Mouse (Mus musculus) stomach, embryonic 16.5 days (tissue): Measurements from ENCODE around the gene Tenm3. TPM values are rescaled to one million over a fixed set of nuclear protein-coding genes. Genes with fewer than 3 reads are reported as not detected.

ENCODE experiments used
- ATAC-seq: fragments of 200-750 bp; cut with Nextera tagmentation; 2 replicates; pipeline ENCODE4 v1.8.0; 2017; ENCODE audit warnings: moderate number of reproducible peaks, moderate TSS enrichment; ENCODE audit not compliant: insufficient read depth, low FRiP score
- H3K27ac ChIP-seq: fragments of 300-500 bp; sonication (generic); 2 replicates; pipeline ENCODE4 v1.5.1; 2014; ENCODE audit warnings: low read length
- H3K27me3 ChIP-seq: fragments of 300-500 bp; sonication (generic); 2 replicates; pipeline ENCODE4 v1.6.1; 2014; ENCODE audit warnings: low read length, control low read depth, mixed read lengths; ENCODE audit not compliant: control insufficient read depth, insufficient read depth
- H3K36me3 ChIP-seq: fragments of 300-500 bp; sonication (generic); 2 replicates; pipeline ENCODE4 v1.6.1; 2014; ENCODE audit warnings: low read length; ENCODE audit not compliant: control insufficient read depth, insufficient read depth
- H3K4me1 ChIP-seq: fragments of 300-500 bp; sonication (generic); 2 replicates; pipeline ENCODE4 v1.6.1; 2014; ENCODE audit warnings: low read length, control low read depth, mixed read lengths; ENCODE audit not compliant: control insufficient read depth, insufficient read depth
- H3K4me2 ChIP-seq: fragments of 300-500 bp; sonication (generic); 2 replicates; pipeline ENCODE4 v1.6.1; 2014; ENCODE audit warnings: low read depth, low read length, mixed read lengths
- H3K4me3 ChIP-seq: fragments of 300-500 bp; sonication (generic); replicated peaks from 2 replicates; pipeline ENCODE4 v1.5.1; 2014; ENCODE audit warnings: mild to moderate bottlenecking, low read length
- H3K9ac ChIP-seq: fragments of 300-500 bp; sonication (generic); 2 replicates; pipeline ENCODE4 v1.6.1; 2014; ENCODE audit warnings: low read length
- H3K9me3 ChIP-seq: fragments of 300-500 bp; sonication (generic); replicated peaks from 2 replicates; pipeline ENCODE4 v1.6.1; 2016; ENCODE audit warnings: low read length, control low read depth; ENCODE audit not compliant: control insufficient read depth
- WGBS: fragments of 180-500 bp; shearing (Covaris S2); extraction: QIAGEN DNeasy Blood & Tissue Kit; methylation state at CpG from one replicate; pipeline ENCODE4 v1.1.7; 2014; 5-methylcytosine and 5-hydroxymethylcytosine counted together
- polyA plus RNA-seq: library from polyadenylated mRNA; unstranded; fragments of >200 nt; fragmentation: Nextera tagmentation; extraction: Ambion mirVana; gene quantifications from 2 replicates; pipeline ENCODE4 v1.2.1, GENCODE M21; 2015

The Tenm3 gene
- polyA plus RNA-seq, 1 experiment from 2014 or later = 12.5 TPM

DNA sequence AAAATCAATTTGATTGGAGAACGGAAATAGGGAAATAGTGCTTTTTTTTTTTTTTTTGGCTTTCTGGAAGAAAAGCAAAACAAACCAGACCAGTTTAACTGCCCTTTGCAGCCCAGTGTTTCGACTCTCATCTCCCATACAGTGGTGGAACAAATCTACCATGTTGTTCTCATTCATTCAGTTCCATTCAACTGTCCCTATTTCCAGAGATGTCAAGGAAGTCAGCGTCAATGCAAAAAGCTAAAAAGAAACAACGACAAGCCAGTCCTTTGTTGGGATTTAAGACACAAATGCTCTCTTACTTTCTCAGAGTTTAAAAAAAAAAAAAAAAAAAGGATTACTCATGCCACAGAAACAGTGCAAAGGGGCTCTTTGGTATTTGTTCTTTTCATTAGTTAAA is 502.1 kb downstream of the Tenm3 start:
- Histone ChIP-seq H3K4me1 (no peaks in the 10 kb centered on the region), H3K27me3 (no peaks in the 10 kb centered on the region), H3K27ac (no peak overlapping the region), H3K4me3 (no peak overlapping the region), H3K36me3 (no peaks in the 10 kb centered on the region), H3K9ac (no peak overlapping the region), H3K9me3 (no peaks in the 10 kb centered on the region), H3K4me2 (no peak overlapping the region)
- WGBS = 62% methylated on average over 4 of the region's 4 CpGs
- no peak for ATAC-seq

DNA sequence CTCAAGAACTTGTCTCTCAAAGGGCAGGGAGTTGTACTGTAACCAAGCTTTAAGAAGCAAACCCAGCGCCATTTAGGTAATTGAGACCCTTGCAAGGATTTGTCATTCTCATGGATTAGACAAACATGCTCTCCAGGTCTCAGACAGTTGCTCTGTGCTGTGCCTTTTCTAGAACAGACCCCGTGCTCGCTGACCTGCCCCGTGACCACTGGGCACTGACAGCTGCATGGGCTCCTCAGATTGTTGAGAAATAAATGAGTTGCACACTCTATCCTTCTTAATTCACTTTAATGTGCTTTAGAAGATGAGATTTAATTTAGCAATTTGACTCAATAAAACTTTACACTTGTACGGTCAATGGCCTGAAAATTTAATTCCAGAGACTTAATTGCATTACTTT is 502.5 kb downstream of the Tenm3 start:
- Histone ChIP-seq H3K4me2 (no peak overlapping the region), H3K9me3 (no peaks in the 10 kb centered on the region), H3K9ac (no peak overlapping the region), H3K4me1 (no peaks in the 10 kb centered on the region), H3K36me3 (no peaks in the 10 kb centered on the region), H3K27me3 (no peaks in the 10 kb centered on the region), H3K4me3 (no peak overlapping the region), H3K27ac (no peak overlapping the region)
- WGBS = 81% methylated on average over 5 of the region's 5 CpGs
- ATAC-seq = no peak

DNA sequence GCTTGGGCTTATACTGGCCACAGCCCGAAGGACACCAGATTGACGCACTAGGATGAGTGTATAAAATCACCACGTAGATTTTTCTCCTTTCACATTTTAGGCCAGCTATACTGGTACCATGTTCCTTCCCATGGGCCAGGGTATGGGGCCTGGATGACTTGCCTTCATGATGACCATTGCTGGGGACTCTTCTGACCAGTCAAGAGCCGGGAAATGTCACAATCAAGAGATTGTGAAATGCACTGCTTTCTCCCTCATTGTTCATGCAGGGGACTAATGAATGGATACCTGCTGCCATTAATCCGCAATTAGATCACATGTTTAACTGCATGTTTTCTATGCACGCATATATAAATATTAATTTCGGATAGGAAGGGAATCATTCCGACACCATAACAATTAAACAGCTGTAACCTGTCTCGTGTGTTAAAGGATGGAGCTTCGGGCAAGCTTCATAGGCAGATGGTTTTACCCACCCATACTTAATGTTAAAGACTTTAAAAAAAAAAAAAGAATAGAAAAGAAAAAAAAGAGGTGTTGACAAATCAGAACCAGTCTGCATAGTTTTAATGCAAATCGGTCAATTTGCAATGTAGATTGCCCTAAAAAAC is 521.0 kb downstream of the Tenm3 start:
- no peak overlapping the region for H3K9ac ChIP-seq
- no peak overlapping the region for H3K4me2 ChIP-seq
- H3K9me3 ChIP-seq = no peaks in the 10 kb centered on the region
- ATAC-seq = no peak
- no peaks in the 10 kb centered on the region for H3K27me3 ChIP-seq
- 91% methylated on average over 11 of the region's 11 CpGs for WGBS
- no peak overlapping the region for H3K4me3 ChIP-seq
- H3K27ac ChIP-seq = no peak overlapping the region
- H3K4me1 ChIP-seq = no peaks in the 10 kb centered on the region
- H3K36me3 ChIP-seq = no peaks in the 10 kb centered on the region

DNA sequence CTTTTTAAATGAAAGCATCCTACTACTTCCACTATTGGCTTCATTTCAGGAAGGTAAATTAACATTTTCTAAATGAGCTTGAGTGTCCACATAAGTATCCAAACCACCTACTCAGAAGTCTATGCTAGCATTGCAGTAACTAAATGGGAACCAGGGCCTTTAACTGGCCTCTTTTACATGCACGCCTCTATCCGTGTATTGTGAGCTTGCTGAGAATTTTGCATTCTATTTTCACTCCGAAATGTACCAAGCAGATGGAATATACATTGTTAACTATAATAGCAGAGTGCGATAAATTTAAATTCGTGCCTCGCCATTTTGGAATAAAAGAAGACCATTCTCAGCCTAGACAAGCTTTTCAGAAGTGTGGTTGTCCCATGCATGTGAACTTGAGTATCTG is 521.5 kb downstream of the Tenm3 start:
- no peaks in the 10 kb centered on the region for H3K36me3 ChIP-seq
- H3K9ac ChIP-seq = no peak overlapping the region
- no peak overlapping the region for H3K4me3 ChIP-seq
- no peak overlapping the region for H3K27ac ChIP-seq
- H3K4me2 ChIP-seq = no peak overlapping the region
- WGBS = 91% methylated on average over 6 of the region's 6 CpGs
- H3K9me3 ChIP-seq = no peaks in the 10 kb centered on the region
- H3K27me3 ChIP-seq = no peaks in the 10 kb centered on the region
- H3K4me1 ChIP-seq = no peaks in the 10 kb centered on the region
- no peak for ATAC-seq

DNA sequence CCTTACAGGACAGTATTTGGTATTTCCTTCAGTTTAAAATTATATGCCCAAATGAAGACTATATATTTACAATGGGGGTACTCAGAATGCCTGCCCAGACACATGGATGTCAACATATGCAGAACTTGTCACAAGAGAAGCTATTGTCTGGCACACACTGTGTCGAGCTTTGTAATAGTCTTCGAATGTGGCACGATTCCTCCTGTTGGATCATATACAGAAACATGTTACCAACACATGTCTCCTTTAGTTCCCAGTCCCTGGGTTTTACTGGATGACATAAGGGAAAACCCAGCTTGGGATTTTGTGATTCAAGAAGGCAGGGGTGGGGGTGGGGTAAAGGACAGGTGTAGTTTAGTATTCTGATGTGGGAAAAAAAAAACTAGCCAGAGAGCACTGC is 524.1 kb downstream of the Tenm3 start:
- no peak for ATAC-seq
- WGBS = 89% methylated on average over 3 of the region's 3 CpGs
- Histone ChIP-seq H3K36me3 (no peaks in the 10 kb centered on the region), H3K9me3 (no peaks in the 10 kb centered on the region), H3K9ac (no peak overlapping the region), H3K4me2 (no peak overlapping the region), H3K4me3 (no peak overlapping the region), H3K27me3 (no peaks in the 10 kb centered on the region), H3K4me1 (no peaks in the 10 kb centered on the region), H3K27ac (no peak overlapping the region)

DNA sequence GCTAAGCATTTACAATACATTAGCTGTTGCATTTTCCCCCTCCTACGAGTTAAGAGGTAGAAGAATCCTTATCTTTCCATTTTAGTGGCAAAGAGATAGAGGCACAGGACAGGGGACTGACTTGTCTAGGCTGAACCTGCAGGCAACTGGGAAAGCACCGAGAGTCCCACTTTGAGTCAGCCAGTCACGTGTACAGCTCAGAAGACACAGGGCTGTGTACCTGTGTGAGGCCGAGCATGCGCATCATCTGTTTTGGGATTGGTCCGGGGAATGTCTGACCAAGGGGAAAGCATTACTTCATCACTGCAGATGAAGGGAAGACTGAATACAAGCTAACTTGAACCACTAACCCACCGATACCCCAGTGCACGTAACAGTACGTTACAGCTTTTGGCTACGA is 526.3 kb downstream of the Tenm3 start:
- Histone ChIP-seq H3K9ac (no peak overlapping the region), H3K9me3 (no peaks in the 10 kb centered on the region), H3K27me3 (no peaks in the 10 kb centered on the region), H3K4me1 (no peaks in the 10 kb centered on the region), H3K36me3 (no peaks in the 10 kb centered on the region), H3K27ac (no peak overlapping the region), H3K4me3 (no peak overlapping the region), H3K4me2 (no peak overlapping the region)
- no peak for ATAC-seq
- WGBS = 91% methylated on average over 10 of the region's 10 CpGs

DNA sequence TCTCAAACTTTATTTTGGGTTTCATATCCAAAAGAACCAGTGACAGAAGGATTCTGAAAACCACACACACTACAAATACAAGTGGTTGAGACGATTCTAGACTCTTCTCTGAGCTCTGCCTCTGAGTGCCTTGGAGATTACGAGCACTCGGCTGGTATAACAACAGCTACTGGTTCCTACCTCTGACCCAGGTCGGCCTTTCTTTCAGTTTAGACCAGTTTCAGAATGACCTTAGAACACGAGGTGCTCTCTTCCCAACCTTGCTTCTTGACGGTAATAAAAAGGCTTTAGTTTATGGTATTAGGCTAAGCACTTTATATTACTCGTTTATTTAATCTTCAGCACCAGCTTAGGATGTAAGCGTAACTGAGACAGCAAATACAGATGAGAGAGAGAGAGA is 528.1 kb downstream of the Tenm3 start:
- ATAC-seq = no peak
- no peaks in the 10 kb centered on the region for H3K27me3 ChIP-seq
- H3K4me1 ChIP-seq = no peaks in the 10 kb centered on the region; the same call in 1 of the 2 replicates
- no peak overlapping the region for H3K4me2 ChIP-seq
- WGBS = 72% methylated on average over 8 of the region's 8 CpGs
- no peak overlapping the region for H3K27ac ChIP-seq
- no peak overlapping the region for H3K9ac ChIP-seq
- H3K4me3 ChIP-seq = no peak overlapping the region
- H3K36me3 ChIP-seq = no peaks in the 10 kb centered on the region
- no peaks in the 10 kb centered on the region for H3K9me3 ChIP-seq

DNA sequence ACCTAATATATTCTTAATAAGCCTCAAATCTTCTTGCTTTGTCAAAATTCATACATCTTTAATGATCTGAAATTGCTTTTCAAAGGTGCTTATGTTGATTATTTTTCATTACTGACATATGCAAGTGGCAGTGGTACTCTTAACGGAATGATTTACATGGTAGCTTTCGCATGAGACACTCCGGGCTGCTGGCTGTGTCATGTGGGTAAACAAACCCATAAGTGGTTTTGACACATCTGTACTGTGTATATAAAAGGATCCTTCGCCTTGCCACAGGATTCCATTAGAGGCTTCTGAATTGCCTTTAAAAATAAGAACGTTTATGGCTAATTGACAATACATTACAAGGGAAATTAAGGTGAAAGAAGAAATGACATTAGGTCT is 529.8 kb downstream of the Tenm3 start:
- Histone ChIP-seq H3K9ac (no peak overlapping the region), H3K4me2 (no peak overlapping the region), H3K4me3 (no peak overlapping the region), H3K36me3 (no peaks in the 10 kb centered on the region), H3K27me3 (no peaks in the 10 kb centered on the region), H3K4me1 (peaks cover 8% of the 10 kb centered on the region), H3K27ac (no peak overlapping the region), H3K9me3 (no peaks in the 10 kb centered on the region)
- no peak for ATAC-seq
- 48% methylated on average over 5 of the region's 5 CpGs for WGBS

DNA sequence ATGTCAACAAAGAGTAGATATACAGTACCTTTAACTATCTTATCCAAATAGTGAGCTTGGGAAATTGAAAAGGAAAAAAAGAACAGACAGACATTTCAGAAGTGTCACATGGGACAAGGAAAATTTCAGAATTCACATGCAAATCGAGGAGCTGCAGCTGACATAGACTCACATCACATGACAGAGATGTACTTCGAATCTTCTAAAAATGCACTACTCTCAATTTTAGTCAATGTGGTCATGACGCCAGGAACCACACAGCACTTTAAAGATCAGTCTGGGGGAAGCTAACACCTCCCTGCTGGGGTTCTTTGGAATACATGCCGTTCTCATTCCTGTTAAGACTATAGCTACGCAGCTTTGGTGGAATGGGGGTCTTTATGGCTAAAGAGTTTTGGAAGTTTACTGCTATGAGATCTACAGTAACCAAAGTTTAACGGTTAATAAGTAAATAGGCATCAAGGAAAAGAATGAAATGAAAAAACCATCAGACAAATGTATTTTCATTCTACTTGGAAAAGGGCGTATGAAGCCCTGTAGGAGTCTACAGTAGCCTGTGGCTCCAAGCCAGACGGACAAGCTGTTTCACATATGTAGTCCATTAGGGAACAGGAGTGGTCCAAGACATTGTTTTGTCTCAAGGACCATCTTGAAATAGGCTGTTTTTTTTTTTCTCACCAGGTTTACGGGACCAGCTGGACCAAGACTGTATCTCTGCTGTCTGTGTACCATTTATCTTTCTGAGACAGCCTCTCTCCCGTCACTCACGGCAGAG is 530.4 kb downstream of the Tenm3 start:
- no peak overlapping the region for H3K9ac ChIP-seq
- no peaks in the 10 kb centered on the region for H3K27me3 ChIP-seq
- no peak overlapping the region for H3K27ac ChIP-seq
- H3K4me2 ChIP-seq = no peak overlapping the region
- WGBS = 59% methylated on average over 11 of the region's 11 CpGs
- no peak overlapping the region for H3K4me3 ChIP-seq
- ATAC-seq = no peak
- H3K9me3 ChIP-seq = no peaks in the 10 kb centered on the region
- H3K4me1 ChIP-seq = peaks cover 10% of the 10 kb centered on the region
- no peaks in the 10 kb centered on the region for H3K36me3 ChIP-seq
